Mouse (Mus musculus) kidney, embryonic 14.5 days (tissue): ENCODE measurements around the gene Ankrd13a. TPM values are rescaled to one million over a fixed set of nuclear protein-coding genes. Genes with fewer than 3 reads are reported as not detected.

ENCODE experiments used
- ATAC-seq: fragments of 200-750 bp; cut with Nextera tagmentation; 2 replicates; pipeline ENCODE4 v1.8.0; 2017; ENCODE audit warnings: moderate number of reproducible peaks, mild to moderate bottlenecking, moderate TSS enrichment, moderate library complexity; ENCODE audit not compliant: low FRiP score, low TSS enrichment
- H3K27ac ChIP-seq: fragments of 300-500 bp; sonication (generic); 2 replicates; pipeline ENCODE4 v1.5.1; 2014; ENCODE audit warnings: low read depth, mild to moderate bottlenecking, low read length, moderate library complexity, mixed read lengths
- H3K27me3 ChIP-seq: fragments of 300-500 bp; sonication (generic); 2 replicates; pipeline ENCODE4 v1.6.1; 2014; ENCODE audit warnings: mild to moderate bottlenecking, low read length; ENCODE audit not compliant: control insufficient read depth, insufficient read depth
- H3K36me3 ChIP-seq: fragments of 300-500 bp; sonication (generic); 2 replicates; pipeline ENCODE4 v1.6.1; 2014; ENCODE audit warnings: low read length, mixed read lengths; ENCODE audit not compliant: control insufficient read depth, insufficient read depth
- H3K4me1 ChIP-seq: fragments of 300-500 bp; sonication (generic); 2 replicates; pipeline ENCODE4 v1.6.1; 2014; ENCODE audit warnings: low read length, mixed read lengths; ENCODE audit not compliant: control insufficient read depth, insufficient read depth
- H3K4me2 ChIP-seq: fragments of 300-500 bp; sonication (generic); replicated peaks from 2 replicates; pipeline ENCODE4 v1.6.1; 2014; ENCODE audit warnings: low read depth, mild to moderate bottlenecking, low read length
- H3K4me3 ChIP-seq: fragments of 300-500 bp; sonication (generic); 2 replicates; pipeline ENCODE4 v1.5.1; 2014; ENCODE audit warnings: mild to moderate bottlenecking, low read length
- H3K9ac ChIP-seq: fragments of 300-500 bp; sonication (generic); 2 replicates; pipeline ENCODE4 v1.6.1; 2014; ENCODE audit warnings: low read depth, mild to moderate bottlenecking, low read length, moderate library complexity
- H3K9me3 ChIP-seq: fragments of 300-500 bp; sonication (generic); 2 replicates; pipeline ENCODE4 v1.6.1; 2016; ENCODE audit warnings: low read length; ENCODE audit not compliant: control insufficient read depth
- WGBS: fragments of 180-500 bp; shearing (Covaris S2); extraction: QIAGEN DNeasy Blood & Tissue Kit; methylation state at CpG from one replicate; pipeline ENCODE4 v1.1.7; 2014; 5-methylcytosine and 5-hydroxymethylcytosine counted together
- polyA plus RNA-seq: library from polyadenylated mRNA; unstranded; fragments of >200 nt; fragmentation: Nextera tagmentation; extraction: Ambion mirVana; gene quantifications from 2 replicates; pipeline ENCODE4 v1.2.1, GENCODE M21; 2014

The Ankrd13a gene
- polyA plus RNA-seq, 1 experiment from 2014 or later = 67.9 TPM

GRCm38 (mm10) chr5:114784622-114785165, 10.2 kb downstream of the Ankrd13a start:
- Histone ChIP-seq H3K4me2 (no peak overlapping the region), H3K4me1 (peaks cover 6% of the 10 kb centered on the region; the same call in 1 of the 2 replicates), H3K9me3 (no peaks in the 10 kb centered on the region), H3K36me3 (peaks cover 24% of the 10 kb centered on the region; the same call in 1 of the 2 replicates), H3K9ac (no peak overlapping the region), H3K27ac (no peak overlapping the region), H3K27me3 (no peaks in the 10 kb centered on the region), H3K4me3 (no peak overlapping the region)
- 79% methylated on average over 16 of the region's 16 CpGs for WGBS
- ATAC-seq = no peak

GRCm38 (mm10) chr5:114785196-114785595, 10.7 kb downstream of the Ankrd13a start:
- H3K27me3 ChIP-seq = no peaks in the 10 kb centered on the region
- no peaks in the 10 kb centered on the region for H3K9me3 ChIP-seq
- no peak overlapping the region for H3K27ac ChIP-seq
- no peak overlapping the region for H3K4me2 ChIP-seq
- no peak overlapping the region for H3K4me3 ChIP-seq
- H3K4me1 ChIP-seq = 0 out of 2 replicates have a peak, but pooled peaks cover 4% of the 10 kb centered on the region
- no peak for ATAC-seq
- H3K36me3 ChIP-seq = peaks cover 24% of the 10 kb centered on the region; the same call in 1 of the 2 replicates
- 82% methylated on average over 5 of the region's 5 CpGs for WGBS
- no peak overlapping the region for H3K9ac ChIP-seq

GRCm38 (mm10) chr5:114793317-114793716, 18.8 kb downstream of the Ankrd13a start:
- Histone ChIP-seq H3K4me2 (no peak overlapping the region), H3K27ac (no peak overlapping the region), H3K36me3 (peaks cover 54% of the 10 kb centered on the region), H3K4me3 (no peak overlapping the region), H3K27me3 (no peaks in the 10 kb centered on the region), H3K4me1 (peaks cover 8% of the 10 kb centered on the region; the same call in 1 of the 2 replicates), H3K9ac (no peak overlapping the region), H3K9me3 (no peaks in the 10 kb centered on the region)
- 76% methylated on average over 7 of the region's 7 CpGs for WGBS
- ATAC-seq = no peak

GRCm38 (mm10) chr5:114794609-114795008, 20.1 kb downstream of the Ankrd13a start:
- WGBS = 62% methylated on average over 4 of the region's 4 CpGs

GRCm38 (mm10) chr5:114795231-114795630, 20.8 kb downstream of the Ankrd13a start:
- no peak for ATAC-seq
- Histone ChIP-seq H3K9ac (no peak overlapping the region), H3K36me3 (peaks cover 61% of the 10 kb centered on the region), H3K4me3 (no peak overlapping the region), H3K27me3 (no peaks in the 10 kb centered on the region), H3K4me1 (peaks cover 8% of the 10 kb centered on the region; the same call in 1 of the 2 replicates), H3K4me2 (no peak overlapping the region), H3K9me3 (no peaks in the 10 kb centered on the region), H3K27ac (no peak overlapping the region)
- 40% methylated on average over 9 of the region's 9 CpGs for WGBS

More at GRCm38 (mm10) chr5:114794609-114795008, 20.1 kb downstream of the Ankrd13a start:
- no peak overlapping the region for H3K4me3 ChIP-seq
- no peaks in the 10 kb centered on the region for H3K9me3 ChIP-seq
- peaks cover 55% of the 10 kb centered on the region for H3K36me3 ChIP-seq
- H3K27me3 ChIP-seq = no peaks in the 10 kb centered on the region
- H3K9ac ChIP-seq = no peak overlapping the region
- no peak overlapping the region for H3K4me2 ChIP-seq
- ATAC-seq = no peak
- H3K4me1 ChIP-seq = peaks cover 8% of the 10 kb centered on the region; the same call in 1 of the 2 replicates
- H3K27ac ChIP-seq = no peak overlapping the region

DNA sequence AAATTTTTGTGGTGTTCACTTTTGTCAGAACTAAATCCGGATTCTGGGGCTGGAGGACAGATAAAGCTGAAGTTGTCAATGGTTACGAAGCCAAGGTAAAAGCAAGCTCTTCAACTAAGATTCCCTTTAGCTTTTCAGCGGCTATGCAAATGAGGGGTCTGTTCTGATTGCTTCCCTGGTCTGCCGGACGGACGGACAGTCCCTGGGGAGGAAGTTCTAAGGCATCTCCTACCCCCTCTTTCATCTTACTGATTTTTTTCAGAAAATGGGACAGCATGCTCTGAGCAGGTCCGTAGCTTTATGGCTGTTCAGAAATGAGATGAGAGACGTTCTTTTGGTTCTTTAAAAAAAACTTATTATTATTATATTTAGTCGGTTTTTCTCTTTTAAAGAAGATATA, 21.2 kb downstream of the Ankrd13a start:
- Histone ChIP-seq H3K9ac (no peak overlapping the region), H3K4me3 (no peak overlapping the region), H3K4me1 (peaks cover 8% of the 10 kb centered on the region; the same call in 1 of the 2 replicates), H3K4me2 (no peak overlapping the region), H3K9me3 (no peaks in the 10 kb centered on the region), H3K27ac (no peak overlapping the region), H3K27me3 (no peaks in the 10 kb centered on the region), H3K36me3 (peaks cover 64% of the 10 kb centered on the region)
- ATAC-seq = no peak
- WGBS = 75% methylated on average over 9 of the region's 9 CpGs

- Histone ChIP-seq H3K4me2 (peak overlapping the region; percentile 48), H3K4me1 (peaks cover 8% of the 10 kb centered on the region; the same call in 1 of the 2 replicates), H3K4me3 (peak overlapping the region; percentile 36), H3K27me3 (no peaks in the 10 kb centered on the region), H3K36me3 (peaks cover 57% of the 10 kb centered on the region), H3K9me3 (no peaks in the 10 kb centered on the region), H3K27ac (no peak overlapping the region), H3K9ac (no peak overlapping the region)
- ATAC-seq = peak; percentile 50; the same call in 1 of the 2 replicates
- 7% methylated on average over 39 of the region's 40 CpGs for WGBS
Measured at GRCm38 (mm10) chr5:114796299-114797012, 22.0 kb downstream of the Ankrd13a start.

DNA sequence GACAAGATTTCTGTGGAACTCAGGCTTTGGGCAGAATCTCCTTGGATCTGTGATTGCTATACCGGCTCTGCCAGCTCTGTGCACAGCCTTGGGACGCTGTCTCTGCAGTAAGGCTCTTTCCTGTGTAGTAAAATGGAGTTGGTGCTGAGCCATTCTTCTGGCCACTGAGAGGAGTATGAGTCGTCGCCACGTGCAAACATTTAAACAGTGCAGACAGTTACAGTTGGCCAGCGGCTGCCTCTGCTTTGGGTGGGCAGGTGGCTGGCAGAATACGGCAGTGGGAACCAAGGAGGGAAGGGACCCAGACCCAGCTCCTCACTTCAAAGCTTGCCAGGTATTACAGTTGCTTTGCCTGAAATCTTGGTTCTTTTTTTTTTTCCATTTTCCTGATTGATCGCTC, 22.8 kb downstream of the Ankrd13a start:
- H3K4me2 ChIP-seq = no peak overlapping the region
- H3K4me3 ChIP-seq = no peak overlapping the region
- H3K36me3 ChIP-seq = peaks cover 53% of the 10 kb centered on the region
- H3K27me3 ChIP-seq = no peaks in the 10 kb centered on the region
- H3K9me3 ChIP-seq = no peaks in the 10 kb centered on the region
- H3K9ac ChIP-seq = no peak overlapping the region
- peaks cover 8% of the 10 kb centered on the region; the same call in 1 of the 2 replicates for H3K4me1 ChIP-seq
- ATAC-seq = no peak
- 92% methylated on average over 8 of the region's 8 CpGs for WGBS
- H3K27ac ChIP-seq = no peak overlapping the region

GRCm38 (mm10) chr5:114799848-114800247, 25.4 kb downstream of the Ankrd13a start:
- H3K27ac ChIP-seq = no peak overlapping the region
- no peak overlapping the region for H3K4me2 ChIP-seq
- H3K4me1 ChIP-seq = peaks cover 8% of the 10 kb centered on the region; the same call in 1 of the 2 replicates
- H3K9me3 ChIP-seq = no peaks in the 10 kb centered on the region
- no peak overlapping the region for H3K9ac ChIP-seq
- no peaks in the 10 kb centered on the region for H3K27me3 ChIP-seq
- no peak for ATAC-seq
- no peak overlapping the region for H3K4me3 ChIP-seq
- 80% methylated on average over 11 of the region's 11 CpGs for WGBS
- H3K36me3 ChIP-seq = peaks cover 58% of the 10 kb centered on the region
